Mouse (Mus musculus) spleen, postnatal 14 days (tissue): Measurements from ENCODE around the gene Rarb.

ENCODE experiments used
- DNase-seq, 2 experiments: peaks; one replicate each; pipeline ENCODE4 v3.0.0; 2021 to 2022; ENCODE audit warnings: low spot score in 2 of 2

Gene Rarb

GRCm38 (mm10) chr14:16589139-16589538 is 229.8 kb downstream of the Rarb start:
- DNase-seq, result no peak

GRCm38 (mm10) chr14:16578100-16578499 is 240.9 kb downstream of the Rarb start:
- no peak for DNase-seq

GRCm38 (mm10) chr14:16577049-16577448 is 241.9 kb downstream of the Rarb start:
- no peak for DNase-seq

GRCm38 (mm10) chr14:16574925-16575721 is 243.8 kb downstream of the Rarb start:
- no peak for DNase-seq

GRCm38 (mm10) chr14:16573475-16574171 is 245.3 kb downstream of the Rarb start:
- DNase-seq, result no peak

- no peak for DNase-seq
Observed at GRCm38 (mm10) chr14:16572755-16573340, 246.1 kb downstream of the Rarb start.

- DNase-seq, result no peak
Observed at GRCm38 (mm10) chr14:16569506-16570001, 249.4 kb downstream of the Rarb start.

GRCm38 (mm10) chr14:16566920-16567319 is 252.0 kb downstream of the Rarb start:
- no peak for DNase-seq

GRCm38 (mm10) chr14:16563912-16564311 is 255.0 kb downstream of the Rarb start:
- DNase-seq, result no peak

- DNase-seq, result no peak
Observed at GRCm38 (mm10) chr14:16561496-16562170, 257.3 kb downstream of the Rarb start.

GRCm38 (mm10) chr14:16559294-16560217 is 259.4 kb downstream of the Rarb start:
- no peak for DNase-seq

- DNase-seq, result no peak
Observed at GRCm38 (mm10) chr14:16558033-16558432, 260.9 kb downstream of the Rarb start.

- no peak for DNase-seq
Observed at GRCm38 (mm10) chr14:16554643-16555459, 264.1 kb downstream of the Rarb start.

GRCm38 (mm10) chr14:16554319-16554642 is 264.7 kb downstream of the Rarb start:
- no peak for DNase-seq

GRCm38 (mm10) chr14:16552293-16552692 is 266.7 kb downstream of the Rarb start:
- DNase-seq, result no peak

- no peak for DNase-seq
Observed at GRCm38 (mm10) chr14:16551843-16552242, 267.1 kb downstream of the Rarb start.

GRCm38 (mm10) chr14:16548200-16548576 is 270.8 kb downstream of the Rarb start:
- no peak for DNase-seq

- no peak for DNase-seq
Observed at GRCm38 (mm10) chr14:16547492-16548199, 271.3 kb downstream of the Rarb start.

- DNase-seq, result no peak
Observed at GRCm38 (mm10) chr14:16544995-16545394, 274.0 kb downstream of the Rarb start.

- no peak for DNase-seq
Observed at GRCm38 (mm10) chr14:16541641-16542040, 277.3 kb downstream of the Rarb start.
